Mouse (Mus musculus) thymus, postnatal 25 days (tissue): ENCODE measurements at regions not wholly inside any gene's neighbourhood (a gene's known extent, or its start where the extent isn't known, plus 50 kb on each side); places are given as distances from the start of the nearest gene placed in this dataset.

Experiments
- DNase-seq: peaks from one replicate; pipeline ENCODE4 v3.0.0; 2022

DNA sequence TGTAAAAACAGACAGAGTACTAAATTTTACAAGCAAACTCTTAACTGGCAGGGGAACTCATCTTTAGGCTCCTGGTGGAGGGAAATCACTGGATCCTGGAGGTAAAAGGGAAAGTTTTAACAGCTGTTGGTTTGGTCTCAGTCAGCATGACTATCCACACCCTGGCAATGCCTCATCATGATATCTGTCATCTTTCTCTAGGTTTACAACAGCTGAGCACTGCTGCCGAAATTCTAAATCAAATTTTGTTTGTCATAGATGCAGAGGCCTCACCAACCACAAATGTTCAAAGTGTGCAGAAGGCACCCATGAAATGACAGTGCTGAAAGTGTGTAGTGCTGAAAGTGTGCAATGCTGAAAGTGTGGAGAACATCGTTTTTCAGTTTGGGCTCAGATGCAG lies 180.6 kb upstream of the Lpp start:
- DNase-seq, result no peak

DNA sequence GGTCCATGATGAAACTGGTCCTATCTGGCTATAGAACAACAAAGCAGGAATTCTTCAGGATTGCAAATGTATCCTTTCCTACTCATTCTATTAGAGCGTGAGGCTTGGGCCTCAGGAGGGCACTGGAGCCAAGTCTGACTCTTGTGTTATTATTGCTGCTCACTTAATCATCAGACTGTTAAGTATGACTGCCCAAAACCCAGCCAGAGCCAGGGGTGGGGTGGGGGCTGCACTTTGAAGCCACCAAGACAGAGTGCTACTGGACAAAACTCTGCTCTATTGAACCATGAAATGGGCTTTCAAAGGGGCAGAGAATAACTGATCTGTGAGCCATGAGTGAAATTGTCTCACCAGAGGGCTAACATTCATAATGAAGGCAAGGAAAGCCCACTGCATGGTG lies 181.7 kb upstream of the Lpp start:
- DNase-seq, result no peak

DNA sequence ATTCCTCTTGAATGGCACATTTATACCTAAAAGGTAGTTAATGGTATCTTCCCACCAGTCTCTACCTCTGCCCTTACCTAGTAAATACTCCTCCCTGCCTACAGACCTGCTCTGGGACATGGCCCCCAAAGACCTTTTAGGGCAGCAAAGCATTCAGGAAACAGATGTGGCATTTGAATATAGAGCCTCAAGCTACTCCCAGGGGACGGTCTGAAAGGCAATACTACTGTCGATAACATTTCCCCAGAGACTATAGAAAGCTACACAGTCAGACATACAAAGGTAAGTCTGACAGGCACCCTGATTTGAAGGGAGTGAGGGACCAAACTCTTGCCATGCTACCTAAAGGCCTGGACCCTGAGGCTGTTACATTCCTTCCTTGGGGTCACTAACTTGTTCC lies 184.4 kb upstream of the Lpp start:
- no peak for DNase-seq

DNA sequence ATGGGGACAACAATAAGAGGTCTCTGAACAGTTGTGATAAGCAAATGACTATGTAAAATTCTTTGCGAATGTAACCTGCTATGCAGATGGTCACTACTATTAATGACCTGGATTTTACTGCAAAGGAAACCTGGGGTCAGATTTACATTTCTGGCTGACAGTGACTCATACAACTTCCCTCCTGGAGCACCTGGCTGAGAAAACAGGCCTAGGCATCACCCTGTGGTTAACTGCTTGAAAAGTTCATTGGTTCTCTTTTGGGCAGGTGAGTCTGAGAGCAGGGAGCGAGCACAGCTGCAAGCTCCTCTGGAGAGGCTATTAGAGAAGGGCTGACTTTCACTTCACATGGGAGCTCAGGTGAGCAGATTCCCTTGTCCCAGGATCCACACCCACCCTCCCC lies 185.2 kb upstream of the Lpp start:
- DNase-seq, result no peak

DNA sequence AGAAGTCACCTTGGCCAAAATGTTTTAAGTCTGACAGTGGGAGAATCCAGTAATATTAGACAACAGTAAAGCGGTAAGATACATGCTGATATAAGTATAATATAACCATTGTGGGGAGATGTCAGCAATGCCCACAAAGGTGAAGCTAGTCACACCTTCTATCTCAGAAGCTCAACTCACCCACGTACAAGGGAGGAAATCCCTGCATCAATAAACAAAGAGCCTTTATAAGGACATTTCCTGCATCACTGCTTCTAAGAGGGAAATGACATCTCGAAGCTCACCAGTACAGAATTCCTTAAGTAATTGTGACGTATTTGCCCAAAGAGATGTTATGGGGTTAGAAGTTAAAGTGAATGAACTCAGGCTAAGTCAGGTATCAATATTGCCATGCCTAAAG lies 186.3 kb upstream of the Lpp start:
- no peak for DNase-seq

DNA sequence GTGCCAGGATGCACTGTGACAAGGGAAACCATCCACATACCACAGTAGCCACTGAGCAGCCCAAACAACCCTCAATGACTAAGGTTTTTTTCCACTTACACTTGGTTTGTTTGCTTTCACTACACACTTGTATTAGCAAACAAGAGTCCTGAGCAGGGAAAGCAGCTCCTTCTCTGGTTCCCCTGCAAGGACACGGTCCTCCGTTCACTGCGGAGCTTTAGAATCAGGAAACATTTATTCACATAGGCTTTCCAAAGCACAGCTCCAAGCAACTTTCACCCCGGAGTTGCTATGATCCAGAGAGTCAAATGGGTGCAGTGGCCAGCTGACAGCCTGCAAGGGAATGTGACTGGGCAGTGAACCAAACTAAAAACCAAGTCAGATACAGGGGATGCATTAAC lies 186.8 kb upstream of the Lpp start:
- no peak for DNase-seq

DNA sequence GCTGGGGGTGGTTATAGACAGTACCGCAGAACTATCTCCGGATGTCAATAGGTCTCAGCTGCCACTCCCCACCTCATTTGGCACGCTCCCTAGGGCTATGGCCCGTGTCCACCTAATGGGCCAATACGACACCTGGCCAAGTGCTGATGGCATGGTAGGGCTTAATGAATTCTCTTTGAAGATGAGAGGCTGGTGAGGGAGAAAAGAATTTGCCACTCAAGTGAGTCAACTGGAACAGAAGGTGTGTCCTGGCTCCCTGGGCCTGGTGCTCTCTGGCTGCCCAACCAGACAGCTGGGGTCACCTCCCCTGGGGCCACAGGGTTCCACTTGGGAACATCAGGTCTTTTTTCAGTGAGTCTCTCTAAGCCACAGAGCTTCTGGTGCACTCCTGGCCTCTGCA lies 187.7 kb upstream of the Lpp start:
- no peak for DNase-seq

DNA sequence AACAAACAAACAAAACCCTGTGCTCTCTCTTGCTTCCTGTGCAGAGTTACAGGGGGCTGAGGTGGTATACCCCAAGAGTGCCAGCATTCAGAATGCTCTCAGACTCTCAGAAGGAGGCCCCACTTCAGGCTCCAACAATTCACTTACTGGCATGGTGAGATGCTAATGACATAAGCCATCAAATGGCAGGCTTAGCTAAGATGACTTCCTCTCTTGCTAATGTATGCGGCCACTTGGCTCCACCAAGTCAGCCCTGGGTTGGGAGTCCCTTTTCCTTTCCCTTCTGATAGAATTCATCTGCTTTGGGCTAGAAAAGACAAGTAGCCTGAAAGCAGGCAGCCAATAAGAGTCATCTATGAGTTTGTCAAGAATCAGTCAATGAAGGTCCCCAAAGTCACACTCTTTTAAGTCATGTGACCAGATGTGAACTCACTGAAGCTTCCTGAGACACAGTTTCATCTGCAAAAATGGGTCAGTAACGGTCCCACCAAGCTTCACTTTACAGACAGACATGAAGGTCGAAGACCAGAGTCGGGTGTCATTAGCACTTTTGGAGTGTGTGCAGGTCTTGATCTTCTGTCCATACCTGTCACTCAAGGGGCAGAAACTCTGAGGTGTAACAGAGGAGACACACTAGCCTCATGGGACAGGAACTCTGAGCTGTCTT lies 189.1 kb upstream of the Lpp start:
- DNase-seq, result peak; percentile 49

DNA sequence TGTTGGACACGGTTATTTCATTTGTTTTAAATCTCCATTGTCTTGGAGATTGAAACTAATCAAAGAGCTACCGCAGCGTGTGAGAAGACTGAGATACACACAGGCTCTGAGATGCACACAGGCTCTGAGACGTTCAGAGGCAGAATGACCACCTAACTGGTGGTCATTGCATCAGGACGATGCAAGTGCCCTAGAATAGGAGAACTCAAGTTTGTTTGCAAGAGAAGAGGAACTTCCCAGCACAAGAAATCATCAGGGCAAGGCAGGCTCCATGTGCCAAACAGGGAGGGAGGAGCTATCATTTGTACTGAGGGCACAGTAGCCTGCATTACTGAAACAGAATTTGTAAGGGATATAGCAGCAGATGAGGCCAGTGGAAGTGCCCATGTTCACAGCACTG lies 190.7 kb upstream of the Lpp start:
- DNase-seq, result no peak

DNA sequence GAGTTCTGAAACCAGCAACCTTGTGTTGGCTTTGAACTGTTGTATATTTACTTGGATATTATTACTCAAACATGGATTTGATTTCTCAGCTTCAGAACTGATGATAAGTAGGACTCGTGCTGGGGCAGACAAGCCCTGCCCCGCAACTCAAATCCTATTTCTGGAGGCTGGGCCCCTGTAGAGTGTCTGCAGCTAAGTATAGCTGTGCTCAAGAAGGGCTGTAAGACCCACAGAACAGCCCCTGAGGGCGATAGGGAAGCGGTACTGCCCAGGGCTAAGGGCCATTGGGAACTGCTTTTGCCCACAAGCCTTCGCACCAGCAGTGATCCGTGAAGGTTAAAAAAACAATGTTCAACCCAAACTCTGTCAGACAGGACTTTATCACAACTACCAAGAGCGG lies 191.9 kb upstream of the Lpp start:
- no peak for DNase-seq

DNA sequence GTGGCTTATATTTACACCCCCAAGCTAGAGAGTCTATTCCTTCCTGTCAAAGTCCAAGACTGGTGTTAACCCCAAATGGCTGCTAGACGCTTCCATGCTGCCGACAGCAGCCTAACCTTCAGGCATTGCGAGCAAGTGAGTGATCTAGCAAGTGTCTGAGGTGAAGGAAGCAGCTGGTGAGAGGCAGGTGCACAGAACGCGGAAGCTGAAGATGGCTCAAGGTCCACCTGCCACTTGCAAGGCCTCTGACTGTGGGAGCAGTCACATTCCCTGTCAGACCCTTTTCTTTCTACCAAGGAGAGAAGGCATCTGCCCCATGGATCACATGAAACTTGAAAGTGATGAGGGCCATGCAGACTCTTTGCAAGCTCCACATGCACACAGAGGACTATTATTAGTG lies 193.1 kb upstream of the Lpp start:
- DNase-seq, result peak; percentile 75

DNA sequence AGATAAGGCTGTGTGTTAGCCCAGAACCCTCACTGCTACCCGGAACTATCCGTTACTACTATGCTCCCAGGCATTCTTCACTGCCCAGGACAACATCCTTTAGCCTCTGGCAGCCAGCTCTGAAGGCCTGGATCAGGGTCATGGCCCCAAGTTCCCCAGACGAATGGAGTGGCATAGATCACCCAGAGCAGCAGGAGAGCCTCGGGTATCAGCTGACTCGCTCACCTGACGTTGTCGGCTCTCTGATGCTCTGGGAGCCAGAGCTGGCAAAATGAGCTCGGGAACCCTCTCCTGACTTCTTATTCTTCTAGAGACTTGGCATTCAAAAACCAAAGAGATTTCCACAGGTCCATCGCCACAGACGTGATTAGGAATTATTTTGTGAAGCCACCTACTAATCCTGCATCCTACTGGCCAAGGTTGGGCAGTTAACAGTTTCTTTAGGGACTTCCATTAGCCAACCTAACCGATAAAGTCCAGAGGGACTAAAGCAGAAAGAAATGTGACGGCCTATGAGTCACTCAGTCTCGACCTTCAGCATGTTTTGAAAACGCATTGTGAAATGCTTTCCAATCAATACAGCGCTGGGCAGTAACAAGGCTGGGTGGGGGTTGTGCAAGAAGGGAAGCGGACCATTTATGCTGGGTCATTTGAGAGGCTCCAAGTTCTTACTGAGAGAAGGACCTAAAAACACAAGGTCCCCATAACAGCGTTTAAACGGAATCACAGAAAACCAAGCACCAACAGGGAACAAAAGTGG lies 193.7 kb upstream of the Lpp start:
- DNase-seq, result peak; percentile 21

DNA sequence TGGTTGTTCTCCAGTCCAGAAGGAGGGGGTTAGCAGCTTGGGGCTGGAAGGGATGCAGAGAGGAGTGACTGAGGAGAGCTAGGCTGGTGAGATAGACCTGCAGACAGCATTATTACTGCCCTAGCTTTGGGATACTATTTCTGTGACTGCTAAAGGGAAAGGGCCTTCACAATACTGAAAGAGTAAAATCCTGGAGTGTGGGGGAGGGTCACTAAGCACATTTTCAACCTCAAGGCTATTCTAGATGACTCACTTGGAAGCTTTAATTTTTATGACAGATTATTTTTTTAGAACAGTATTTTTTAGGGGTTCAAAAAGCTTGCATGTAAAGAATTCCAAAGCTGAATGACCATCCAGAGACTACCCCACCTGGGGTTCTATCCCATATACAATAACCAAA lies 195.0 kb upstream of the Lpp start:
- no peak for DNase-seq

DNA sequence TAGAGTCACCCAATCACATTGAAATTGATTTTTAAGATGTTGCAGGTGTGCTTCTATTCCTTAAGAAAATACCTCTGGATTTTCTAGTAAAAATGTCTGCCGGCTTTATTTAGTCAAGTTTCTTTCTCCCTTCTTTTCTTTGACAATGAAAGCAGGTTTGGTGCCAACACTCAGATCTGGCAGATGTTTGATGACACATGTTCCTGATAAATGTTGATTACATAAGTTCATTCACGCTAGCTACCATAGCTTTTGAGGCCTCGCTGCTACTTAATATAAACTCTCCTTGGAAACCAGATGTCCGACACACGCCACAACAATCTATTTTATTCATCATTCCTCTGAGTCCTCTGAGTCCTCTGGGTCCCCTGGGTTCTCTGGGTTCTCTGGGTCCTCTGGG lies 195.7 kb upstream of the Lpp start:
- no peak for DNase-seq

DNA sequence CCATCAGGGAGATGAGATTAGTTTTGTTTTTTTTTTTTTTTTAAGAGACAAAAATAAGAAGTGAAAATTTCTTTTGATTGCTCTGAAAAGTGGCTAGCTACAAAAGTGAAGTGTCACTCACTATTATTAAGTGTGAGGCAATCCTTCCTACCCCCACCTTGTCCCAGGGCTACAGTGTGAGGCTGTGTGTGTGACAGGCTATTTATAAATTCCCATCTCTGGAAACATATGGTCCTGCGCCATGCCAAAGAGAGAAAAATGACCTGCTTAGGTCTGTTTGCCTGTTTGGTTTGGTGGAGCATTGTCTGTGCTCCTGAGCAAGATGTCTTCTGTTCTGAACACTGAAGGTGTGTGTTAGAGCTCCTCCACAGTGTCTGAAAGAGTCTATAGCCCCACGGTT lies 199.4 kb upstream of the Lpp start:
- DNase-seq, result no peak

DNA sequence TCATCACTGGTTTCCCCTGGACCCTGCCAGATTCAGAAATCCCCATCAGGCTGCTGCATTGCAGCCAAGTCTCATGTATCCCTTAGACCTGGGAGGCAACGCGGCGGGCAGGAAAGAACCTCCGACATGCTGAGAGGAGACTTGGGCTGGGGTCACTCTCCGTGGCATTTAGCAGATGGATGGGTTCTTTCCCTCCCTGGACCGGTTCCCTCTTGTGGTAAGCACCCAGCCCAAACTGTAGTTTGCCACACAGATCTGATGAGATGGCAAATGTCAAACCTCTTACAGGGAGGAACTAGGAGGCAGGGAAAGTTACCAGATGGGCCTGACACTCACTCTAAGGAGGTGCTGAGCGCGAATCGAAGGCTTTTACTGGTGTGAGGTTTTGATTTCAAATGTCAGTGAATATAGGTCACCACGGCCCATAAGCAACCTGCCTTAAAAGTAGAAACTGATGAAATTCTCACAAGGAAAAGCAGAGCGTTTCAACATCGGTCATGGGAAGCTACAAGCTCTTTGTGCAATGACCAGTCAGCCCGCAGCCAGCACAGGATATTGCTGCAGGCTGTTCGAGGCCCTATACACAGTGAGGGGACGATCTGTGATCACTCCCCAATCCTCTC lies 199.9 kb upstream of the Lpp start:
- DNase-seq, result no peak

DNA sequence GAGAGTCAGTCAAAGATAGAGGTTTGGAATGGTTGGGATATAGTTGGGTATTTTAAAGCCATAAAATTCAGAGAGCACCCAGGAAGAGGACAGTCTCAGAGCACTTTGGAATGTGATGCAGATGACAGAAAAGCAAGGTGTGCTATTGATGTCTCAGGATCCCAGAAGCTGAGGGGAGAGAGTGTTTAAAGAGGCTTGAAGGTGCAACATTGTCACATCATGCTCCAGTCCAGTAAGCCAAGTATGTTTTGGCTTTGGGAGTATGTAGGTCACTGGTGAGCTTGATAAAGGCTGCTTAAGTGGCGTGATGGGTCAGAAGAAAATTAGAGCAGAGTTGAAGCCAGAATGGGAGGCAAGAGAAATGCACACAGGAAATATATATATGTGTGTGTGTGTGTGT lies 201.3 kb upstream of the Lpp start:
- no peak for DNase-seq

DNA sequence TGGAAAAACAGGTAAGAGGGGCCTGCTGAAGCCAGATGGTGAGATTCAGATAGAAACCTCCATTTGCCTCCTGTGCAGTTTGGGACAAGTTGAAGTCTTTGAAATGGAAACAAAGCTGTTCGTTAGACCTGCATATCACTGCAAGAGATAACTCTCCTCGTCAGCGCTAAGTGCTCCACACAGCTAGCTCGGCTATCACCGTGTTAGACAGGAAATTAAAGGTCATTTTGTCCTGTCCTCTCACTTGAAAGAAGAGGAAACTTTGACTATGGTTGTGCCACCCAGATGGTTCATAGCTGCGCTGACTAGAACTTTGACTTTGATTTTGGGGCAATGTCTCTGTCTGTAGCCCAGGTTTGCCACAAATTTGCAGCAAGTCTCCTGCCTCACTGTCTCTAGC lies 198.5 kb upstream of the Bcl6 start:
- no peak for DNase-seq

DNA sequence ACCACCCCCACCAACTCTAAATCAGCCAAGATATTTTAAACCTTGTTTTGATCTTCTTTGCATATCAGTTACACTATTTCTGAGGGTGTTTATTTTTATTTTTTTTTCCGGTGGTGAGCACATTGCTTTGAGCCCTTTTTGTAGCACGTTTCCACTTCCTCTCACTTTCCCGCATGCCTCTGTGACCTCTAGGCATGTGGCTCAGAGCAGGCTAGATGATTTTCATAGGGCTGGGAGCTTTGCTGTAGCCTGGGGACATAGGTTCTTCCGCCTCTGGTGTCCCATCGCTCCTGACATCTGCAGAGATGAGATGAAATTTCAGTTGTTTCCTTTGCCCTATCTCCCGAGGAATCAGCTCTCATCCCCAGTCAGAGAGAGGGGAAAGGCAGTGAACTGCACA lies 197.3 kb upstream of the Bcl6 start:
- DNase-seq, result peak; percentile 50

DNA sequence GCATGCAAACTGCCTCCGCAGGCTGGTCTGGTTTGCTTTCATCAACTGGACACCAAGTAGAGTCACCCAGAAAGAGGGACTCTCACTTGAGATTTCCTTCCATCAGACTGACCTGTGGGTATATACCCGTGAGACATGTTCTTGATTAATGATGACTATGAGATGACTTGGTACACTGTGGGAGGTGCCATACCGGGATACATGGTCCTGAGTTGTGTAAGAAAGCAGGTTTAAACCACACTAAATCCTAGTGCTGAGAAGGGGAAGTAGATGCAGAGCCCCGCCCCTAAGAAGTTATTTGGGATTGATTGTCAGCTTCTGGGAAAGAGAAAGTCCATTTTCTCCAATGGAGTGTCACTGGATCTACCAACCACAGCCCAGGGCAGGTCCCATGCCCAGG lies 196.2 kb upstream of the Bcl6 start:
- DNase-seq, result no peak

DNA sequence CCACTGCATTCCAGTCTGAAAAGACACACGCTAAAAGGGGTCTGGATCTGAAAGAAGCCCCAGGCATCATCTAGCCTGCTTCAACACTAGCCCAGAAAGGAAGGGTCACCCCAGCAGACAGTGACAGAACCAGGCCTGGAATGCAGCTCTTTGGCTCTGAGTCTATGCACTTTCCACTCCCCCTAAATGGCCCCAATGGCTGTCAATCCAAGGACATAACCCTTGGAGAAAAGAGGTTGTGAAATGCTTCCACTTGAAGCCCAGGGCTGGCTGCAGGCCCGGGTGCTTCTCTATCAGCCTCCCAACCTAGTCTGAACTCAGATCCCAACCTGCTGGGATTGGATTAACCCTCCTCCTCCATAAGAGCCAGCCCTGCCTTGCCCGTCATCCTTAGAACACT lies 194.6 kb upstream of the Bcl6 start:
- DNase-seq, result no peak

DNA sequence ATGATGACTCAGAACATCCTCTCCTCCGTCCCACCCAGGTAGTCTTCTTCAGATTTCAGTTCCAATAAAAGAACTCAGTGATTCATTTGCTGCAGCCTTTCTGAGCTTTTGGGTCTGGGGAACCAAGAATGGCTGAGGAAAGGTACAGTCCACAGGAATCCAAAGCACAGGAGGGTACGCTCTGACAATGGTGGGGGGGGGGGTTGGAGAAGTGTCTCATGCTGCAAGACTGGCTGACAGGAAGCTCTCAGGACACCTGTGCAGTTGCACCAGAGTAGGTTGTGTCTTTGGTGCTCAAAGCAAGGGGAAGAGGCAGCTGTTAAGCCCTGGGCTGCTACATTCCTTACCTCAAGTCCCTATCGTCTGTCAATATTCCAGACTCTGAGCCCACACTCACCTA lies 192.7 kb upstream of the Bcl6 start:
- peak; percentile 55 for DNase-seq

DNA sequence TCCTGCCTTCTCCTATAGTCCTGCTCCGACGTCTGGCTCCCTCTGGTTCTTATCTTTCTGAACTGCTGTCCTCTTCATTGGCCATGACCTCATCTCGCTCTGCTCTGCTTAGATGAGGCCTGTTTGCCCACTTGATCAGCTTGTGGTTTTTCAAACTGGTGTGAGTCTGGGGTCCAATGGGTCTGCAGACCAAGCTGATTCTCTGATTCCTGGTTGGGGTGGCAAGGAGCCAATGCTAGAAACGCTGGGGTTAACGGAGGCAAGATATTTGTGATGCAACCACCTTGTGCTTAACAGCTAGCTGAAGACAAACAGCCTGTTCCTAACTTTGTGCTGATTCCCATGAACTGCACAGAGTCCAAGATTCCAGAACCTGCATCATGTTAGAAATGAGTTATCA lies 192.0 kb upstream of the Bcl6 start:
- no peak for DNase-seq

DNA sequence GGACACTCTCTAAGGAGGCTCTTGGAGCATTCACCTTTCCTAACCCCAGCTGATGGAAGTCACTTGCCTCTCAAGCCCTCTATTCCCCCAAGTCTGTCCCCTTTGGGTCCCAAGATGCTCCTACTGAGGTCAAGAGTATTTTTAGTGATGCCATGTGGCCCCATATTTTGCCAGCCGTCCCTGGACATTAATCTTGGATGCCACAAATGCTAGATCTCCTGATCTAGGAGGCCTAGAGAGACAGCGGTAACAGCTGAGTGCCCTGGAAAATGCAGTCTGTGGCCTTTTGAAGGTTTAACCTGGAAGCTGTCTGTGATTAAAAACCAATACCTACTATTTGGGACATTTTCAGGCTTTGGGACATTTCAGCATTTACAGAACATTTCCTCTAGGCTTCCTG lies 188.9 kb upstream of the Bcl6 start:
- no peak for DNase-seq

DNA sequence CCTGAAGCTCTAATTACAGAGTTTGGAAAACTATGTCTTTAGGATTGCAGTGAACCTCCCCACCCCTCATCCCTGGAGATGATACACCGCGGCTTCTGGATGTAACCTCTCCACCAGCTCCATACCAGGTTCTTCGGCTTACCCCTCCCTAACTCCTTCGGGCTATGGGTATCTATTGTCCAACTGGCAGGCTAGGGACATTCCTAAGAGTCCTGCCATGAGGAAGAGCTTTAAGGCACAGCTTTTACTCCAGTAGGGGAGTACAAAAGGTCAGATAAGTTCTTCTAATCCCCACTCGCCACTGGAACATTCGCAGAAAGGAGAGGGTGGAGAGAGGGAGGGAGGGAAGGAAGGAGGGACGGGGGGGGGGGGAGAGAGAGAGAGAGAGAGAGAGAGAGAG lies 188.5 kb upstream of the Bcl6 start:
- DNase-seq, result no peak
